Mouse (Mus musculus): ENCODE results near the gene Atp6v0a4. TPM values are rescaled to one million over a fixed set of nuclear protein-coding genes. Genes with fewer than 3 reads are reported as not detected.

Atp6v0a4 gene
- polyA plus RNA-seq, 1 experiment from 2014 or later = 0.18 TPM

- Histone ChIP-seq H3K27ac (0 out of 2 replicates have a peak overlapping the region, but pooled peaks have one; percentile 44), H3K27me3 (no peaks in the 10 kb centered on the region), H3K36me3 (peaks cover 76% of the 10 kb centered on the region), H3K4me2 (no peak overlapping the region), H3K9ac (no peak overlapping the region), H3K4me1 (replicated peaks) (no peaks in the 10 kb centered on the region), H3K9me3 (no peaks in the 10 kb centered on the region), H3K4me3 (no peak overlapping the region)
- WGBS = 67% methylated on average over 8 of the region's 8 CpGs
- ATAC-seq (ENCODE audit: low FRiP score) = no peak
These were observed 21.2 kb upstream of the Atp6v0a4 start for GRCm38 (mm10) chr6:38145463-38146065.

- Histone ChIP-seq H3K9me3 (no peaks in the 10 kb centered on the region), H3K4me2 (no peak overlapping the region), H3K9ac (no peak overlapping the region), H3K4me3 (no peak overlapping the region), H3K27me3 (no peaks in the 10 kb centered on the region), H3K36me3 (peaks cover 69% of the 10 kb centered on the region), H3K4me1 (replicated peaks) (no peaks in the 10 kb centered on the region), H3K27ac (no peak overlapping the region)
- WGBS = 63% methylated on average over 9 of the region's 9 CpGs
- no peak for ATAC-seq (ENCODE audit: low FRiP score)
These were observed 20.0 kb upstream of the Atp6v0a4 start for GRCm38 (mm10) chr6:38144161-38144998.

DNA sequence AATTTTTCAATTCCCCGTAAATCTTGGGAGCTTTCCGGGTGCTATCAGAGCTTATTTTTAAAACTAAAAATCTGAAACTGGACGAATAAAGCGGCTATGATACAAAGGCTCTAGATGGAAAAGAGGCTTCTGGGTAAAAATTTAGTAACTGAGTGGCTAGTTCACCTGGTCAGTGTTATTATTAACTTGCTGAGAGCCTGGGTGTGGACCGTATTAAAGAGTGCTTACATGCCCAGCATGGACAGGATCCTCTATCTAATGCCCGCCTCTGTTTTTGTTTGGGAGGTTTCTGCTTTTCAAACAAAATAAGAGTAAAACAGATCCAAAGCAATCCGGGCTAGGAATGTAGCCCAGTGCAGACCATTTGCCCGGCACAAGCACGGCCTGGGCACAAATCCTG is 16.0 kb upstream of the Atp6v0a4 start:
- WGBS = 95% methylated on average over 9 of the region's 9 CpGs
- Histone ChIP-seq H3K36me3 (peaks cover 67% of the 10 kb centered on the region), H3K27ac (no peak overlapping the region), H3K4me1 (replicated peaks) (no peaks in the 10 kb centered on the region), H3K27me3 (no peaks in the 10 kb centered on the region), H3K4me3 (no peak overlapping the region), H3K4me2 (no peak overlapping the region), H3K9me3 (no peaks in the 10 kb centered on the region), H3K9ac (no peak overlapping the region)
- ATAC-seq (ENCODE audit: low FRiP score) = no peak

DNA sequence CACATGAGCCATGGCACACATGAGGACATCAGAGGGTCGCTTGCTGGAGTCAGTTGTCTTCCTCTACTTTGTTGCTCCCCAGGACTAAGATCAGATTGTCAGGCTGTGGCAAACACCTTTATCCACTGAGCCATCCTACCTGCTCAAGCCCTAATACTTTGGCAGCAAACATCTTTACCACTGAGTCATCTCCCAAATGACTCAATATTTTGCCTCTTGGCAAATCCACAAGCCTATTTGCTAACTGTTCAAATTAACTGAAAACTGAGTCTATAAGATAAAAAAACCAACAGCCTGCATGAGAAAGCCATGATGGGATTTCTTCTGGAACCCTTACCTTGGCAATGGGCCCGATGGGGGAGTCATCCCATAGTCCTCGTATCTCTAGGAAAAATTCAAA is 14.7 kb upstream of the Atp6v0a4 start:
- no peaks in the 10 kb centered on the region for H3K27me3 ChIP-seq
- no peak overlapping the region for H3K4me2 ChIP-seq
- no peak for ATAC-seq (ENCODE audit: low FRiP score)
- H3K9me3 ChIP-seq = no peaks in the 10 kb centered on the region
- 88% methylated on average over 3 of the region's 3 CpGs for WGBS
- no peak overlapping the region for H3K4me3 ChIP-seq
- no peak overlapping the region for H3K9ac ChIP-seq
- peaks cover 74% of the 10 kb centered on the region for H3K36me3 ChIP-seq
- H3K27ac ChIP-seq = no peak overlapping the region
- no peaks in the 10 kb centered on the region for H3K4me1 ChIP-seq (replicated peaks)

GRCm38 (mm10) chr6:38134806-38135559 is 10.6 kb upstream of the Atp6v0a4 start:
- no peak overlapping the region for H3K4me3 ChIP-seq
- no peaks in the 10 kb centered on the region for H3K27me3 ChIP-seq
- H3K4me1 ChIP-seq (replicated peaks) = no peaks in the 10 kb centered on the region
- peaks cover 78% of the 10 kb centered on the region for H3K36me3 ChIP-seq
- H3K4me2 ChIP-seq = no peak overlapping the region
- H3K27ac ChIP-seq = no peak overlapping the region
- no peaks in the 10 kb centered on the region for H3K9me3 ChIP-seq
- no peak overlapping the region for H3K9ac ChIP-seq
- no peak for ATAC-seq (ENCODE audit: low FRiP score)
- 88% methylated on average over 8 of the region's 8 CpGs for WGBS

DNA sequence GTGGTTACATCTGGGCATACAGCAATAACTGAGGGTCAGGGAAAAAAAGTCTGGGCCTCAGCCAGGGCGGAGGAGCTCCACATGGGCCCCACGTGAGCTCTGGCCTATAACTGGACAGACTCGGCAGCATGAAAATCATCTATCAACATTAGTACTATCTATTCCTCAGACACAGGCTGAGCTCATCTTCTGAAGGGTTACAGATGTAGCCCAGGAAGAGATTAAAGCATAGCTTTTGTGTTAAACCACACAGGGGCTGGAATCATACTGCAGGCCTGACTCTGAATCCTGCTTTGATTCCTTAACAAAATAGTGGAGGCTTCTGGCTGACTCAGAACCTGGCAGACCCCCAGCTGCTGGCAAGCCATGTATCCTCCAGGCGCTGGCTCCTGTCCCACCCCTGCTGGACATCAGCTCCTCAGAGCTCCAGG is 7.4 kb upstream of the Atp6v0a4 start:
- ATAC-seq (ENCODE audit: low FRiP score) = no peak
- H3K27me3 ChIP-seq = no peaks in the 10 kb centered on the region
- peaks cover 83% of the 10 kb centered on the region for H3K36me3 ChIP-seq
- no peaks in the 10 kb centered on the region for H3K9me3 ChIP-seq
- no peak overlapping the region for H3K4me3 ChIP-seq
- H3K4me2 ChIP-seq = no peak overlapping the region
- 82% methylated on average over 4 of the region's 4 CpGs for WGBS
- no peaks in the 10 kb centered on the region for H3K4me1 ChIP-seq (replicated peaks)
- 0 out of 2 replicates have a peak overlapping the region, but pooled peaks have one; percentile 30 for H3K27ac ChIP-seq
- H3K9ac ChIP-seq = no peak overlapping the region

DNA sequence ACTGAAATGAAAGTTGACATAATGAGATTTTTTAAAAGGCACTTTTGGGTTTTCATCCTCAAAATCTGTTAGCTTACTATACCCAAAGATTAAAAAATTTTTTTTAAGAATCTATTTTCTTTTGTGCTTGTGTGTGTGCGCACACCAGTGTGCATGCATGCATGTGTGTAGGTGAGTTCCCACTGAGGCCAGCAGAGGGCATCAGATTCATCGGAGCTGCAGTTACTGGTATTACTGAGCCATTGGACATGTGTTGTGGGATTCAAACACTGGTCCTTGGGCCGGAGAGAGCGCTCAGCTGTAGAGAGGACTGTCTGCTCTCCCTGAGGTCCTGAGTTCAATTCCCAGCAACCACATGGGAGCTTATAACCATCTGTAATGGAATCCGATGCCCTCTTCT is 5.5 kb upstream of the Atp6v0a4 start:
- Histone ChIP-seq H3K4me2 (no peak overlapping the region), H3K9ac (no peak overlapping the region), H3K27me3 (no peaks in the 10 kb centered on the region), H3K27ac (no peak overlapping the region), H3K9me3 (no peaks in the 10 kb centered on the region), H3K36me3 (peaks cover 83% of the 10 kb centered on the region), H3K4me3 (no peak overlapping the region), H3K4me1 (replicated peaks) (no peaks in the 10 kb centered on the region)
- WGBS = 99% methylated on average over 5 of the region's 5 CpGs
- no peak for ATAC-seq (ENCODE audit: low FRiP score)

DNA sequence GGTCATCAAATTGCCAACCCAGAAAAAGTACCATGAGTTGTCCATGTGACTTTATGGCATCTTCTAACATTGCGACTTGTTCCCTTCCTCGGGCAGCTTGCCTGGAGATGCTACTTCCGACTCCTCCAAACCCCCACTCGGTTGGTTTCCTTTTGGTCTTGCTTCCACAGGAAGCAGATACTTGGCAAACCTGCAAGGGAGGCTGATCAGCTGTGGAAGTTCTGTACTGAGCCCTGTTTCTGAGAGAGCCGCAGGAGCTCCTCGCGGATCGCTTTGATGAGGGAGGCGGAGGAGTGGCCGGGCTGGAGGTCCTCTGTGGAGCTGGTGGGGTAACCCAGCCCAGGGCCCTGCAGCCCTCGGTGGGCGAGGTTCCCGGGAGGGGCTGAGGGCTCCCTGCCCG is 3.7 kb upstream of the Atp6v0a4 start:
- H3K36me3 ChIP-seq = peaks cover 91% of the 10 kb centered on the region
- H3K4me1 ChIP-seq (replicated peaks) = no peaks in the 10 kb centered on the region
- H3K9ac ChIP-seq = no peak overlapping the region
- 94% methylated on average over 14 of the region's 14 CpGs for WGBS
- no peaks in the 10 kb centered on the region for H3K27me3 ChIP-seq
- no peak overlapping the region for H3K27ac ChIP-seq
- ATAC-seq (ENCODE audit: low FRiP score) = no peak
- H3K9me3 ChIP-seq = no peaks in the 10 kb centered on the region
- H3K4me2 ChIP-seq = no peak overlapping the region
- no peak overlapping the region for H3K4me3 ChIP-seq

DNA sequence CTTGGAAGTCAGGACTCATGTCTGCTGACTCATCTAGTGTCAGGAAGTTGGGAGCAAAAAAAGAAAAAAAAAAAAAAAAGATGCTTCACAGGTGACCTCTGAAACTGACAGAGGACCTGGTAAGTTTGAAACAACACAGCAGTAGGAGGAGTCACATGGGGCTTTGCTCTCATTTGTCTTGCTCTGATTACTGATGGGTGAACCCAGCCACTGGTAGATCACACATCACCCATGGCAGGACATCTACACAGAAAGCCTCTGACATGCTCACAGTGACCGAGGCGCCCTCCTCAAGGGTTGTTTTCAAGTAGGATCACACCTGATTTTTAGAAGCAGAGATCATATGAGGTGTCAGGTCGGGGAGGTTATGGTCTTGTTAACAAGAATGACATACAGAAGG is 1.1 kb upstream of the Atp6v0a4 start:
- Histone ChIP-seq H3K4me2 (no peak overlapping the region), H3K4me1 (replicated peaks) (no peaks in the 10 kb centered on the region), H3K4me3 (no peak overlapping the region), H3K27ac (no peak overlapping the region), H3K27me3 (no peaks in the 10 kb centered on the region), H3K9me3 (no peaks in the 10 kb centered on the region), H3K9ac (no peak overlapping the region), H3K36me3 (peaks cover 68% of the 10 kb centered on the region)
- ATAC-seq (ENCODE audit: low FRiP score) = no peak
- WGBS = 96% methylated on average over 3 of the region's 3 CpGs

DNA sequence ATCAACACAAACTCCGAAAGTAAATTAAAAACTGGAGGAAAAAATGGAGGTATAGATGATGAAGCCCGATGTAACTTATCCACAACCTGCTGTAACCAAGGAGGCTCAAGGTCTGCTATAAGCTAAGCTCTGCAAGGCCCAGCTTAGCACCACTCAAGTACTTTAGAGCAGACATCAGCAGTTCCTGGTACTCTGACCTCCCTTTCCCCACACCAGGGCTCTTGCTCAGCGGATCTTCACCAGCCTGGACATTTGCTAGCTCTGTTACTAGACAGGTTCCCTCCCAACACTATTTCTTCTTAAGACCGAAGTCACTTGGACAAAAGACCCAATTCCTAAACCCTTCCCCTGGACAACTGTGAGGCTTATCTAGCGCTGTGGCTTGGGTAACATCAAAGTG is 496 bp upstream of the Atp6v0a4 start:
- Histone ChIP-seq H3K27me3 (no peaks in the 10 kb centered on the region), H3K4me2 (no peak overlapping the region), H3K4me1 (replicated peaks) (no peaks in the 10 kb centered on the region), H3K36me3 (peaks cover 63% of the 10 kb centered on the region), H3K9me3 (no peaks in the 10 kb centered on the region), H3K27ac (no peak overlapping the region), H3K9ac (no peak overlapping the region), H3K4me3 (no peak overlapping the region)
- WGBS = 98% methylated on average over 5 of the region's 5 CpGs
- ATAC-seq (ENCODE audit: low FRiP score) = no peak

GRCm38 (mm10) chr6:38123471-38124206 is 747 bp downstream of the Atp6v0a4 start:
- H3K4me2 ChIP-seq = no peak overlapping the region
- no peak overlapping the region for H3K9ac ChIP-seq
- no peak for ATAC-seq (ENCODE audit: low FRiP score)
- H3K36me3 ChIP-seq = peaks cover 54% of the 10 kb centered on the region
- WGBS = 77% methylated on average over 18 of the region's 18 CpGs
- no peak overlapping the region for H3K27ac ChIP-seq
- H3K27me3 ChIP-seq = no peaks in the 10 kb centered on the region
- H3K9me3 ChIP-seq = no peaks in the 10 kb centered on the region
- no peaks in the 10 kb centered on the region for H3K4me1 ChIP-seq (replicated peaks)
- no peak overlapping the region for H3K4me3 ChIP-seq

DNA sequence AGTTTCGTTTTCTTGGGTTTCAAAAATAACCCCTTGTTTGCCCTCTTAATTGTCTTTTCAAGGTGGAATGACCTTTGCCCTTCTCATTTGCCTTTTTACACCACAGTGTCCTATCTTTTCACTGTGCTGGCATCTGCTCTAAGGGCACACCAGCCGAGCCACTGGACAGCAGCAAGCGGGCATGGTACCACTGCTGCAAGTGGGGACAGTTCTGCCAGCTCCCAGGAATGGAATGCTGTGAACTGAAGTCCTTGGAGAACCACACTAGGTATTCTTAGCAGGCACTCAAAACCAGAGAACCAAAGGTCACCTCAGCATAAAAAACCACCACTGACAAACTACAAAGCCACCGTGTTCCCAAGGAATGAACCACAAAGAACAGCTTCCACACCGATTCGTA is 1.6 kb downstream of the Atp6v0a4 start:
- Histone ChIP-seq H3K4me3 (no peak overlapping the region), H3K9me3 (no peaks in the 10 kb centered on the region), H3K4me2 (no peak overlapping the region), H3K27me3 (no peaks in the 10 kb centered on the region), H3K4me1 (replicated peaks) (no peaks in the 10 kb centered on the region), H3K9ac (no peak overlapping the region), H3K36me3 (peaks cover 45% of the 10 kb centered on the region), H3K27ac (no peak overlapping the region)
- ATAC-seq (ENCODE audit: low FRiP score) = no peak
- WGBS = 60% methylated on average over 6 of the region's 6 CpGs

Data from hindbrain, embryonic 13.5 days (tissue).